Mouse (Mus musculus) c-Kit-positive CD71-positive TER-119-positive erythroid progenitor cells, embryonic 14.5 days (primary cell): ENCODE results near the gene Prdm16.

Experiments used
- DNase-seq: peaks from one replicate; pipeline ENCODE4 v3.0.0-alpha.2; 2013; ENCODE audit warnings: low spot score

Prdm16 gene

DNA sequence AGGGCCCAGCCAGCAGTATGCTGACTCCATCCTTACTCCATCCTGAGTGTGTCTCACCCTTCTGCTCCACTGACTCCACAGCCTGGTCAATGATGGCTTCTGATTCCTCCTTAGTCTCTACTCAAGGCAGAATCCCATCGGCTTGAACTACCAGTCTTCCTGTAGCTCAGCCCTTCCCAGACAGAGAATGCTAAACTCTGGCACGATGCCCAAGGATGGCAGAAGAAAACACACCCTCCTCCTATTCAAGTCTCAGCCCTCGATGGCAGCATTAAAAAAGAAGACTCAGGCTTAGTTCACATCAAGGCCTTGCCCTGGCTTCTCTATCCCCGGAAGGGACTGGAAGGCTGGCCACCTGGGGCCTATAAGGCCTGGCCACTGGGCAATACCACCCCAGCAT is 216.9 kb downstream of the Prdm16 start:
- no peak for DNase-seq

DNA sequence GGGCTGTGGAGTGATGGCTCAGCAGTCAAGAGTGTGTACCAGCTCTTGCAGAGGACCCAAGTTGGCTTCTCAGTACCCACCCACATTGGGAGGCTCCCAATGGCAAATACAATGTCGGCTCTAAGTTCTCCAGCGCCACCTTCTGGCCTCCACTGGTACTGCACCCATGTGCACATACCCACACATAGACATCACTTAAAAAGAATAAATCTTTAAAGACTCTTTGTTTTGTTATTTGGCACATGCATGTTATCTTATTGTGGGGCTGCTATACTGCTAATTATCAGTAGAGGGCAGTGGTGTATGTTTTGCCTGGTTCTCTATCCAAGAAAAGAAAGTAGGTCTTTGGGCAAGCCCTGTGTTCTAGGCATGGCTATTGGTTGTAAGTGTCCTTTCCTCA is 217.7 kb downstream of the Prdm16 start:
- peak; percentile 4 for DNase-seq

DNA sequence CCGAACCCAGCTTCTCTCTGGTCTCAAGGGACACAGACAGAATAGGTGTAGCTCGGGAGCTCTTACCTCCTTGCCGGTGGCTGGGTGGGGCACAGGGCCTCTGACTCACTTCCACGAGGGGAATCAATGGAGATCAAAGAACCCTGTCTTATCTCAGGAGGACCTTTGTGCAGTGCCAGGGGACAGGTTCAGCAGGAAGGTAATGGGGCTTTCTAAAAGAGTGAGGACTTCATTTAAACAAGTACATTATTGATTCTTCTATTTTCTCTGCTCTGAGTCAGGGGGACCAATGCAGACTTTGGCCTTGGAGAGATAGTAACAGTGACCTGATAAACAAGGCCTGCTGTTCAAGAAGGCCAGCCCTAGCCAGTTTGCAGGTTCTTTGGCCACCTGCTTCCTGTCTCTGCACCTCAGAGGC is 218.3 kb downstream of the Prdm16 start:
- no peak for DNase-seq

DNA sequence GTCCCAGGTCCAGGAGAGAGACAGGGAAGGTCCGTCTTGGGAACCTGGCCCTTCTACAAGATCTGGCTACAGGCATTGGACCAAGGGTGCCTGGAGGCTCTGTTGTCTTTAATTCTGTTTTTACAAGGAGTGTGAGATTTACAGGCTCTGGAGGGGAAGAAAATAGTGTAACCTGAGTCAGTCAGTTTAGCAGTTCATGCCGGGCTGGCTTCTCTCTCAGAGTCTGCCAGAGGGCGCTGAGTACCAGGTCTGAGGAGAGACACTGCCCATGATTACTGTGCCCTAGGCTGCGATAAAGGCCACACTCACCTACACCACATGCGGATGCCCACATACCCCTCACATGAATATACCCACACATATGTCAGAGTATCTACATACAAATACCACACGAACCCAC is 219.9 kb downstream of the Prdm16 start:
- DNase-seq, result no peak

- DNase-seq, result no peak
Observed at GRCm38 (mm10) chr4:154414885-154415284, 221.8 kb downstream of the Prdm16 start.

GRCm38 (mm10) chr4:154410559-154410958 is 226.1 kb downstream of the Prdm16 start:
- no peak for DNase-seq

DNA sequence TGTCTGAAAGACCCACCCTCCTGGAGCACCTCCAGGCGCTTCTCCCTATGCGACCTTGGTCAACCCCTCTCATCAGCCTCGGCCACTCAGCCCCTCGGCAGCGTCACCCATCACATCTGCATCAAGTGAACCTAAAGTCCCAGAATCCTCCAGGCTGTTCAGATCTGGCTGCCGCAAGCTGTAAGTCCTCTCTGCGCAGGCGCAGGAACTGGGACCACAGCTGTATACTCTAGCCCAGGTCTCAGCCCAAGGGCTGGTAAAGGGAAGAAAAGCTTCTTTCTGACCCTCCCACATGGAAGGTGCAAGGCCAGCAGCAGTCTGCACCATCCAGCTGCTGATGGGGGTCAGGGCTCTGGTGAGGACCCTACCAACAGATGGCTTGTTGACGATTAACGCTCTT is 226.8 kb downstream of the Prdm16 start:
- no peak for DNase-seq

DNA sequence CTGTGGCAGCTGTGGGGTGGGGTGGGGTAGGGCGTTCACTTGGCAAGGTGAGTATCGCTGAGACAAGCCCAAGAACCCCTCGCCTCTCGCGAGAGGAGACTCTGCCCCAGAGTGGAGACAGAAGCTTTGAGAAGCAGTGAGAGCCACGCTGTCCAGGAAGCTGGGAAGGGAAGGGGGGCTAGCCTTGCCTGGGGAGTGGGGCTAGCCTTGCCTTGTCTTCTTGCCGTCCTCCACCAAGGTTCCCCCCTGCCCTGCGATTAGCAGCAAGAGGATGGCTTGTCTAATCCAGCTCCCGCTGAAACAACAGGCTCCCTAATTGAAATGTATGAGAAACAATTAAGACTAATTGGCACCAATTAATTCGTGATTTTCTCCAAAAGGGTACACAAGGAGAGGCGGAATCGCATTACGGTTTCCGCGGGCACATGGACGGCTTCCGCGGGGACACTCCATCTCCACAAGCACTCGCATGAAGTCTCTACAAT is 227.4 kb downstream of the Prdm16 start:
- no peak for DNase-seq

GRCm38 (mm10) chr4:154402948-154403347 is 233.7 kb downstream of the Prdm16 start:
- no peak for DNase-seq

DNA sequence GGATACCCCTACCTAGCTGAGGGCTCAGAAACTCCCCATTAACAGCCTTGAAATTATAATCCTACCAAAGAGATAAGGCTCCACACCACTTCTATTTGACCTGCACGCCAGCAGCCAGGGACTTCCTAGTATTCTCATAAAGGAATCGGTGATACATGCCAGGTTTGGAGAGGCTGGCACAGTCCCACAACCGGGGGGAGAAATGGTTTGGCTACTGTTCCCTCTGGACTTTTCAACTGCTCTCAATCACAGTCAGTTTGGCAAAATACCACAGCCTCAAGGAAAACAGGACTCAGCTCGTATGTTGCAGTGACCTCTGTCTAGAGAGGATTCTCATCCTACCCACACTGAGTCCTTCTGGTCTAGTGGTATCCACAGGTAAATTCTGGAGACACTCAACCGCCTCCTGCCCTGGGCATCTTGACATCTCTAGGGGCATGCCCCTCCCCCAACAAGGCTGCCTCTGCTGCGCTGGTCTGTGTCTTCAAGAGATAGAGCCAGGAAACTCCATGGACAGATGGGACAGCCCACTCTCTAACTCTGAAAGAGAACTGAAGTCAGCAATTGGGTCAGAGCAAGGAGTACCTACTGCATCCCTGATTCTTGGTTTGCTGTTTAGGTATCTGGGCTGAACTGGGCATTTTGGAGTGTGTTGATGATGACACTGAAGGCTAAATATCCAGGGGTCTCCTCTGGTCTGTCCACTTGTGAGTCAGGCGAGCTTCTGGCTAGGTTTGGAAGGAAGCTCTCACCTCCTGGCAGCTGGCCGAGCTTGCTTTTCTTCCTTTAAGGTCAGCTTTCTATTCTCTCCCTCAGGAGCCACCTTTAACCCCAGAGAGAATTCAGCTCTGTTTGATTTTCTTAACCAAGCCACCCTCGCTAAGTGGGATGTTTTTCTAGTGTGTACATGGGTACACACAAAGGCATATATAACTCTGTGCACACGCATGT is 234.4 kb downstream of the Prdm16 start:
- DNase-seq, result no peak

- no peak for DNase-seq
Observed at GRCm38 (mm10) chr4:154401379-154401778, 235.3 kb downstream of the Prdm16 start.

DNA sequence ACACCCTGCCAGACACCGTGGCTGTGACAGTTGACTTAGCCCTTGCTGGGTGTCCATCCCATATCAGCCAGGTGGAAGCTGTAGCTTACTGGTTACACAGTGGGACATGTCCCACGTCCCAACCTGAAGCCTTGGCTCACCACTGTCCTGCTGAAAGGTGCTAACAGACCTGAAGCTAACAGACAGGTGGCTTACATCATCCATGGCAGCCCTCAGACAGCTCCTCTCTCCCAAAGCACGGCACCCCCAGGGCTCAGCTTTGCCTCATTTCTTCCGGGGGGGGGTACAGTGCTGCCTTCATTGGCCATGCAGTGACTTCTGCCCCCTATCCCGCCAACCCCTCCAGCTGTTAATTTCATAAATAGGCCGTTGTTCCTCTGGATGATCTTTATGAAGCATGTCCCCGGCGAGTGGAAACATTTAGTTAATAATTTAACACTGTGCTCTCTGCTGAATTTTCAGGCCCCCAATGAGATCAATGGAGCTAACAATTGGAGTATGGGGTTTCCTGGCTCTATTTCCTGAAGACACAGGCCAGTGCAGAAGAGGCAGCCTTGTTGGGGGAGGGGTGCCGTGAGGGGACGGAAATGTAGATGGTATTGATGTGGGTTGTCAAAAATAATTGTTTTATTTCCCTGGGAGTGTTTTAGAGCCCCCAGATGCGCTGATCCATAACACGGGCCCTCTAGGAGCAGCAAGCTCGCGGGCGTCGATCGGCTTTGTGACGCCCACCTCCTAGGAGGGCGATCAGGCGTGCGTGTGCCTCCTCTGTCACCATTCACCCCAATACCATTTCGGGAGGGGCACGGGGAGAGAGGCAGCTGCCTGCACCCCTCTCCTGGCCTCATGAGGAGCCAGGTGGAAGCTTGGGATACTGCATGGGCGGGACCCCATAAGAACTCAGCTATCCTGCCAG is 236.2 kb downstream of the Prdm16 start:
- no peak for DNase-seq

- DNase-seq, result no peak
Observed at GRCm38 (mm10) chr4:154399634-154400033, 237.0 kb downstream of the Prdm16 start.

DNA sequence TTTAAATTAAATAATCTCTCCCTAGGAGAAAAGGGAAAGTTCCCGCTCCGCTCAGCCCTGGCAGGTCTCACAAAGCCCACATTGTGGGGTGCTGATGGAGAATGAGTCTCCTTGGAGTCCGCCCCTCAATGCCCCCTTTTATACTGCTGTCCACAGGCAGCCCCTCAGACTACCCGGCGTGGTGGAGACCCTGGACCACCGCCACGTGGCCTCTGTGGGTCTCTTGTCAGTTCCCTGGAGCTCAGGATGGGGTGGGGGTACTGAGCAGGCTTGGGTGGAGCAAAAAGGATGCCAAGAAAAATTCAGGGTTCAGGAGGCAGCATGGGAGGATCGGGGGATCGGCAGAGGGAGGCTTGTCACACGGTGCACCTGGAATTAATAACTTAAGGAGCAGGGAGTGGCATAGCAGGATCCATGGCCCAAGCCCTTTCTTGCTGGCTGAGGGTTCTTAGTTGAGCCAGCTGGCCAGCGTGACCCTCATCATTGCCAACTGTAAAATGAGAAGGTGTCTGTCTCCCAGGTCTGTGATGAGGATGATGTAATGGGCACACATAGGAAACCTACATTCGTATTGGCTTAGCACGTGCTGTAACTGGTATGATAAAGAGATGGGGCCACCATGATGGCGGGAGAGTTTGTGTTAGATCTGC is 239.9 kb downstream of the Prdm16 start:
- DNase-seq, result no peak

DNA sequence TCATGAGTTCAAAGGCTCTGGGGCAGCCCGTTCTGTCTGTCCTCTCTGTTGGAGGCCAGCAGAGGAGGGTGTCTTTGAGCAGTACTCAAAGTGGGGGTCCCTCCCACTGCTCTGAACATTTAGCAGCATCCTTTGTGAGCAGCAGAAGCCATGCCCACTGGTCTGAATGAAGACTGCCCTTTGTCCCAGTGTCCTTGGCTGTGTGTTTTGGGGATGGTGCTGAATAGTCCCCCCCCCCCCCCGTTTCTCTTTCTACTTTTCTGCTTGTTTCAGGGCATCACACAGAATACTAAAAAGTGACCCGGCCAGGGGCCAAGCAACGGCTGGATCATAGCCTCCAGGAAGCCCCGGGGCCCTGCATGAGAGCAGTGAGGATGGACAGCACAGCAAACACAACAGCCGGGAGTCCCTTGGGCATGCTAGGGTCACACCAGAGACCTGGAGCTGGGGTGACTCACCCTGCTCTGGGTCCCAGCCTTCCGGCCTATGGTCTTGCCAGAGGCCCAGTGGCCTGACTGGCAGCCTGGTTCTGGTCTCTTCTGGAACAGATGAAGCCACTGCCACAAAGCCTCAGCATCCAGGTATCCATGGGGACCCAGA is 242.4 kb downstream of the Prdm16 start:
- DNase-seq, result no peak

GRCm38 (mm10) chr4:154393196-154394122 is 243.2 kb downstream of the Prdm16 start:
- DNase-seq, result no peak

DNA sequence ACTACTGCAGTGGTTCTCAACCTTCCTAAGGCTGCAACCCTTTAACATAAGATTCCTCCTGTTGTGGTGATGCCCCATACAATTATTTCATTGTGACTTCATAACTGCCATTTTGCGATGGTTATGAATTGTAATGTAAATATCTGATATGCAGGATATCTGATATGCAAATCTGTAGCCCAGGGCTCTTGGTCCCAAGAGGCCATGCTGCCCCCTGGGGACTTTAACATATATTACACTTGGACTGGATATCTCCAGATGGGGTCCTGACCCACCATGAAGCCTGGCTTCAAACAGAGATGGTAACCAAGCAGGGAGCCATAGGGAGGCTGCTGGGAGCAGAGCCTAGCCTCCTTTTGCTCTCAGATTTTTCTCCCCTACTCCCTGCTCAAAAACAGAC is 244.0 kb downstream of the Prdm16 start:
- no peak for DNase-seq

DNA sequence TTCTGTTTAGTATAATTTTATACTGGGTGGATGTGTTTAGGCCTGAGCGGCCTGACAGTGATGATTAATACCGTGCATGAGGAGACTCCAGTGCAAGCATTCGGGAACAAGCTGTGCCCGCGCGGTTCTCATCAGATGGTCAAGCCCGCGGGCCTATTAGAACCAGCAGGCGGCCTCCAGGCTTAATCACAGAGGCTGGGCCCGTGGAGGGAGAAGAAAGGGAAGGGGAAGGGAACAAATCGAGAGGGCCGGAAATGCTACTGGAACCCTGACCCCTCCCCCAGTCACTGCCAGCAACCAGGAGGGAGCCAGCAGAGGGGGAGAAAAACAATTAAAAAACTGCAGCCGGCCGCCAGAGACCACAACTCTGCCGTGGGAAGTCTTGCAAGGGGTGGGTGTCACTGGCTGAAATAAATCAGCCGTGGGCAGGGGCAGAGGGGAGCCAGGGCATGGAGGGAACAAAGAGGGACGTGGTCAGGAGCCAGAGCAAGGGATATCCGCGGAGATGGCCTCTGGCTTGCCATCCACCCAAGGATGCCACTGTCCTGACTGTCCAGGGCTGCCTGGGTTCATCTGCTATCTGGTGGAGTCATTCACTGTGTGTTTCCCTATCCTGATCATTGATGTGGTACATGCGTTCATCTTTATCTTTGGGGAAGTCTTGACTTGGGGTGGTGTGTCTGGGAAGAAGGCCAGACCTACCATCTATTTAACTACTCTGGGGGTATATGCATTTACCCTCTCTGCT is 246.2 kb downstream of the Prdm16 start:
- no peak for DNase-seq

DNA sequence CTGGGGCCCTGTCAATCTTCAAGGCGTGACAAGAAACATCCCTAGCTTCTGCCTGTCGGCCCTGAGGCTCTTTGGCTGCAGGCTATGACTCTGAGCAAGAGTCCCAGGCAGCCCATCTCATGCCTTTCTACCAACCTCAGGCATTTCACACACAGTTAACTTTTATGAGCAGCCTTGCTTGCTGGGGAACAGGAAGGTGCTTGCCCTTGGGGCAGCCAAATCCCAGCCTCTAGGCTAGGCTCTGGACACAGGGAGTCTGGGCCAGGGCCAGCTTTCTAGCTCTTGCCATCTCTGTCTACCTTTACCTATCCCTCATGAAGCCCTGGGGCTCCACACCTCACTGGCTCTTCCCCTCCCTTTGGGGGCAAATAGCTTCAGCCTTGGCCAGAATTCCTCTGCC is 247.0 kb downstream of the Prdm16 start:
- no peak for DNase-seq

DNA sequence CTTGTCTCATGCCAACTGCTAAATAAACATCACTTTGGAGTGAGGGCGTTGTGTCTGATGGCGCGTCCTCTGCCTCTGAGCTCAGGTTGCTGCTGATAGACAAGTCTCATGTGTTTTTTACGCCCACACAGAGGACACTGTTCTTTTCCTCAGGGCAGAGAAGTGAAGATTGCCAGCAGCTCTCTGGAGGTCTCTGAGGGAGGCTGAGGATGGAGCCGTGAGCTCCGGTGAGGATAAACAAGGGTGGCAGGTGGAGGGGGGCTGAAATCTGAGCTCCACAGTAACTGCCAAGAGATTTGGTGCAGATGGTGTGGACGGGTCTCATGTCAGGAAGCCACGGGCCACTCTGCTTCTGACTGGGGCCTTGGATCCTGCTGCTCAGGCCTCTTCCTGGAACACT is 249.9 kb downstream of the Prdm16 start:
- no peak for DNase-seq
